Mouse (Mus musculus) spleen, adult 2 months (tissue): ENCODE measurements around the gene Dnajc5. TPM values are rescaled to one million over a fixed set of nuclear protein-coding genes. Genes with fewer than 3 reads are reported as not detected.

Experiments
- DNase-seq, 2 experiments: peaks; one replicate each; pipeline versions ENCODE4 v3.0.0 to v3.0.0-alpha.2; 2012 to 2021; ENCODE audit warnings: low spot score in 2 of 2, low read depth in 1 of 2
- H3K27ac ChIP-seq: fragments of 200-500 bp; 2 replicates; pipeline ENCODE4 v1.5.1; 2012; ENCODE audit warnings: low read length, inconsistent platforms; ENCODE audit not compliant: insufficient read depth
- H3K27me3 ChIP-seq: fragments of 200-500 bp; 2 replicates; pipeline ENCODE4 v1.6.1; 2012; ENCODE audit warnings: mild to moderate bottlenecking, moderate library complexity, low read length, inconsistent platforms; ENCODE audit not compliant: control insufficient read depth, insufficient read depth
- H3K36me3 ChIP-seq: fragments of 200-500 bp; 2 replicates; pipeline ENCODE4 v1.6.1; 2012; ENCODE audit warnings: mild to moderate bottlenecking, low read length, inconsistent platforms; ENCODE audit not compliant: control insufficient read depth, insufficient read depth
- H3K4me1 ChIP-seq: fragments of 200-500 bp; 2 replicates; pipeline ENCODE4 v1.6.1; 2011; ENCODE audit warnings: inconsistent platforms; ENCODE audit not compliant: control insufficient read depth, insufficient read depth, insufficient read length
- H3K4me3 ChIP-seq: fragments of 200-500 bp; 2 replicates; pipeline ENCODE4 v1.5.1; 2011; ENCODE audit warnings: mild to moderate bottlenecking, inconsistent platforms; ENCODE audit not compliant: insufficient read depth, insufficient read length; ENCODE audit errors: extremely low read depth
- CTCF ChIP-seq: fragments of 200-500 bp; IDR thresholded peaks from 2 replicates; pipeline ENCODE4 v1.5.1; 2011; ENCODE audit warnings: mild to moderate bottlenecking, inconsistent platforms; ENCODE audit not compliant: insufficient read depth, insufficient read length, insufficient replicate concordance; ENCODE audit errors: extremely low read depth
- POLR2A ChIP-seq: fragments of 200-500 bp; IDR thresholded peaks from 2 replicates; pipeline ENCODE4 v1.6.1; 2011; ENCODE audit warnings: low read depth, low read length, inconsistent platforms
- WGBS: fragments of 180-500 bp; shearing (Covaris S2); methylation state at CpG from one replicate; pipeline ENCODE4 v1.1.7; 2018; 5-methylcytosine and 5-hydroxymethylcytosine counted together
- polyA plus RNA-seq: library from polyadenylated mRNA; depleted of rRNA; stranded (reverse); fragments of >200 nt; gene quantifications from 2 replicates; pipeline ENCODE4 v1.2.3, GENCODE M21; 2012

Dnajc5 gene
- polyA plus RNA-seq, 1 experiment = 54.4 TPM

- no peaks in the 10 kb centered on the region for H3K27me3 ChIP-seq
- no peak for TF ChIP-seq CTCF
- TF ChIP-seq POLR2A = no peak
- no peak for DNase-seq
- peaks cover 9% of the 10 kb centered on the region for H3K36me3 ChIP-seq
- 58% methylated on average over 6 of the region's 6 CpGs for WGBS
- no peaks in the 10 kb centered on the region; the same call in 1 of the 2 replicates for H3K4me1 ChIP-seq
- H3K4me3 ChIP-seq = no peak overlapping the region
- no peak overlapping the region for H3K27ac ChIP-seq
Observed at GRCm38 (mm10) chr2:181541761-181542380, 21.6 kb downstream of the Dnajc5 start.

GRCm38 (mm10) chr2:181546142-181546541 lies 25.9 kb downstream of the Dnajc5 start:
- peaks cover 41% of the 10 kb centered on the region for H3K36me3 ChIP-seq
- H3K4me1 ChIP-seq = peaks cover 2% of the 10 kb centered on the region; the same call in 1 of the 2 replicates
- H3K27me3 ChIP-seq = no peaks in the 10 kb centered on the region
- H3K27ac ChIP-seq = no peak overlapping the region
- no peak for DNase-seq
- TF ChIP-seq CTCF = no peak
- no peak for TF ChIP-seq POLR2A
- no peak overlapping the region for H3K4me3 ChIP-seq
- 85% methylated on average over 7 of the region's 7 CpGs for WGBS

DNA sequence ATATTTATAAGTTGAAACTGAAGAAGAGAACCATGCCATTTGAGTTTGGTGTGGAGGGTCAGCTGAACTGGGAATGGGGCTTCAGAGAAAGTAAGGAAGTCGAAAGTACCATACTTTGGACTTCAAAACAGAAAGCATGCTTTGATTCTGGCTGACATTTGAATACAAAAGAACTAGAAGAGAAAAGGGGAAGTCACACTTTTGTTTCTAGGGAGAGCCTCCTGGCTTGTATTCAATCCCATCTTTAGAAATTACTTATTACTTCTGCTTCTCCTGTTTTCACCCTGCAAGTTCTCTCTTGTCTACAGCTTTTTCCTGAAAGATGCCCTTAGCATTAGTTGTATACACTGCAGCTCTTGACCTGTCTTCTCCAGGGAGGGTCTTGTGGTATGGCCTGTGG lies 27.9 kb downstream of the Dnajc5 start:
- H3K27ac ChIP-seq = peak overlapping the region; percentile 5; the same call in 1 of the 2 replicates
- DNase-seq = no peak
- 8% methylated on average over 1 of the region's 1 CpGs for WGBS
- peaks cover 42% of the 10 kb centered on the region for H3K36me3 ChIP-seq
- H3K4me3 ChIP-seq = no peak overlapping the region
- no peak for TF ChIP-seq CTCF
- H3K4me1 ChIP-seq = peaks cover 2% of the 10 kb centered on the region; the same call in 1 of the 2 replicates
- no peaks in the 10 kb centered on the region for H3K27me3 ChIP-seq

GRCm38 (mm10) chr2:181548682-181549081 lies 28.4 kb downstream of the Dnajc5 start:
- H3K4me3 ChIP-seq = no peak overlapping the region
- no peak for DNase-seq
- peaks cover 2% of the 10 kb centered on the region; the same call in 1 of the 2 replicates for H3K4me1 ChIP-seq
- peaks cover 42% of the 10 kb centered on the region for H3K36me3 ChIP-seq
- no peak for TF ChIP-seq CTCF
- TF ChIP-seq POLR2A = no peak
- 70% methylated on average over 5 of the region's 5 CpGs for WGBS
- no peaks in the 10 kb centered on the region for H3K27me3 ChIP-seq
- H3K27ac ChIP-seq = peak overlapping the region; percentile 5; the same call in 1 of the 2 replicates

DNA sequence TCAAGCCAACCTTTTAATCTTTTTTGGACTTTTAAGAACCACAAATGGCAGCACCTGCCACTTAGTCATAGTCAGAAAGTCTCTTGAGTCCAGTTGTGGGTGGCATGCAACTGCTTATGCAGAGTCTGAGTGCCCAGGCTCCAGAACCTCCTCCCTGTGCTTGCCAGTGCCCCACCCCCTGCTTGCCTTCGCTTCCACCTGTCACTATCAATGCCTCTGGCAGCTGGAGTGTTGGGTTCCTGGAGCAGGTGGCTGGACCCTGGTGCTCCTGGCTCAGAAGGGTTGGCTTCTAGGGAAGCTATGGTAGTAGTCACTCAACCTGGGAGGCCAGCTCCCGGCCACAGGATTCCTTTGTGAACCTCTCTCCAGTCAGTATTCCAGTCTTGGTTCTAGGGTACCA lies 29.9 kb downstream of the Dnajc5 start:
- DNase-seq = no peak
- Histone ChIP-seq H3K4me1 (peaks cover 2% of the 10 kb centered on the region; the same call in 1 of the 2 replicates), H3K36me3 (peaks cover 41% of the 10 kb centered on the region), H3K27me3 (no peaks in the 10 kb centered on the region), H3K4me3 (no peak overlapping the region), H3K27ac (no peak overlapping the region)
- TF ChIP-seq CTCF (no peak), POLR2A (no peak)
- 99% methylated on average over 2 of the region's 2 CpGs for WGBS

DNA sequence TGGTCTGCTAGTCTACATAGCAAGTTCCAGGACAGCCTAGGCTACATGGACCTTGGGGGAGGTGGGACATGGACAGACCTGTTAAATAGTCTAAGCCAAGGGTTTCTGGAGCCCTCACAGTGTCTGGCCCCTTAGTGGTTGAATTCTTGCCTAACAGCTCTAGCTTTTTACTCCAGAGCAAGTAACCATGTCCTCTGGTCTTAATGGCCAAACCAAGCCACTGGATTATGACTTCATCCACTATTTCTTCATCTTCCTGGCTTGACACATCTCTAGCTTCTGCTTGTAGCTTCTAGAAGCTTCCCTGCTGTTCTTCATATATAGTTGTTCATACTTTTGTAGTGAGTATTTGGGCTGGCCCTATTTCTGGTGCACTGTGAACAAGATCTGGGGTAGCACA lies 33.5 kb downstream of the Dnajc5 start:
- no peaks in the 10 kb centered on the region for H3K4me1 ChIP-seq
- peaks cover 26% of the 10 kb centered on the region for H3K36me3 ChIP-seq
- no peak overlapping the region for H3K27ac ChIP-seq
- no peak overlapping the region for H3K4me3 ChIP-seq
- TF ChIP-seq POLR2A (no peak), CTCF (no peak)
- DNase-seq = no peak
- H3K27me3 ChIP-seq = no peaks in the 10 kb centered on the region

DNA sequence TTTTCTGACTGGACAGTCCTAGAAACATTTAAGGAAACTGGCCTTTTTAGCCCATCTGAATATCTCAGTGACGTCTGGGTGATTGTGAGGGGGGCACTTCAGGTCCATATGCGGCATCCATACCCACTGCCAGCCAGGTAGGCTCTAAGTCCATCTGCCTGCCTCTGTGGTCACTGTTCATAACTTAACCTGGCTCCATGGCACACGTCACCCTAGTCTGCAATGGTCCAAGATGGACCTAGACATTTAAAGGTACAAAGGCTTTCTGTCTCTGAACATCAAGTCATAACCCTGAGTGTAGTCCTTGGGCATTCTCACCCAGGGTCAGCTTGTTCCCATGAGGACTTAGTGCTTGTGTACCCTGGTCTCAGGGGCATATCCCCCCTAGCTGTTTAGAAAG lies 47.1 kb downstream of the Dnajc5 start:
- H3K36me3 ChIP-seq = peaks cover 4% of the 10 kb centered on the region
- H3K4me1 ChIP-seq = no peaks in the 10 kb centered on the region
- H3K27ac ChIP-seq = no peak overlapping the region
- TF ChIP-seq POLR2A (no peak), CTCF (no peak)
- H3K27me3 ChIP-seq = no peaks in the 10 kb centered on the region
- no peak for DNase-seq
- H3K4me3 ChIP-seq = no peak overlapping the region
- 84% methylated on average over 3 of the region's 3 CpGs for WGBS
